In the genomic region with DNA sequence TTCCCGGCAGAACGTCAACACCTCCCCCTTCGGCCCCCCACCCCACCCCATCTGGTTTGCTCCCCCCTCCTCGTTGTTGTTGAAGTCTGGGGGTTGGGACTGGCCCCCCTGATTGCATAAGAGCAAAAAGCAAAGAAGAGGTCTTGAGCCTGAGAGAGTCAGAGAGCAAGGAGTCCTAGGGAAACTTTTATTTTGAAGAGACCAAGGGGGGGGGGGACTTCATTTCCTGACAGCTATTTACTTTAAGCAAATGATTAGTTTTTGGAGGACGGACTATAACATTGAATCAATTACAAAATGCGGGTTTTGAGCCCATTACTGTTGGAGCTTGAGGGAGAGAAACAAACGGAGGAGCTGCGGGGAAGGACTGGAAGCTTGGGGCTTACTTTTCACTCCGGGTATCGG, we compare ENCODE assay signal across 9 mouse cellular contexts. TPM values are rescaled to one million over a fixed set of nuclear protein-coding genes. Genes with fewer than 3 reads are reported as not detected.
A peak's percentile ranks its signal among the peaks of the same experiment; 100 is the strongest.
DNase-seq lines count a peak whose midpoint lies in the region; ATAC-seq and TF ChIP-seq lines count a peak whose summit lies in the region.
"Had no signal": no experiment of that assay in that cellular context is flagged by ENCODE, and none has a peak within 500 bp of the region (broad histone marks: within the 10 kb centered on the region; RNA-seq: fewer than 3 reads in every experiment).

A gene (plus strand): TSS at position 272 of the 405 bp plus-strand sequence.

- peak within 1 kb of the TSS; percentile 60; the same call in 1 of the 2 replicates for H3K9ac ChIP-seq in hindbrain, embryonic 13.5 days
- peak within 1 kb of the TSS; percentile 100 for H3K9ac ChIP-seq in limb, embryonic 12.5 days (replicated peaks)
- peak within 1 kb of the TSS; percentile 68 for H3K9ac ChIP-seq in neural tube, embryonic 11.5 days (ENCODE audit: low read length)

- peak within 1 kb of the TSS; percentile 44 for H3K4me2 ChIP-seq in hindbrain, embryonic 13.5 days
- H3K4me2 ChIP-seq in limb, embryonic 12.5 days, result peak within 1 kb of the TSS; percentile 64
- peak within 1 kb of the TSS; percentile 37 for H3K4me2 ChIP-seq in neural tube, embryonic 11.5 days (ENCODE audit: low read depth)

- ATAC-seq in hindbrain, embryonic 13.5 days (ENCODE audit: low FRiP score), result no peak
- ATAC-seq in limb, embryonic 12.5 days (ENCODE audit: insufficient number of reproducible peaks, insufficient read depth, low FRiP score, low TSS enrichment, low read depth), result no peak
- no peak for ATAC-seq in neural tube, embryonic 11.5 days (ENCODE audit: insufficient read depth, low FRiP score, low TSS enrichment)
- ATAC-seq: Patski had no signal

- 6% methylated on average over 10 of the region's 10 CpGs for WGBS in spleen, adult 2 months
- under 1% methylated on average over 10 of the region's 10 CpGs for WGBS in hindbrain, embryonic 13.5 days
- under 1% methylated on average over 10 of the region's 10 CpGs for WGBS in limb, embryonic 12.5 days
- WGBS in neural tube, embryonic 11.5 days, result 3% methylated on average over 10 of the region's 10 CpGs

- H3K9me3 ChIP-seq in hindbrain, embryonic 13.5 days, result no peaks in the 10 kb centered on the region
- no peaks in the 10 kb centered on the region for H3K9me3 ChIP-seq in limb, embryonic 12.5 days
- H3K9me3 ChIP-seq in neural tube, embryonic 11.5 days (ENCODE audit: control insufficient read depth, low read length), result no peaks in the 10 kb centered on the region

- no peak for TF ChIP-seq CTCF in spleen, adult 2 months (IDR thresholded peaks at IDR 0.05; ENCODE audit: extremely low read depth, insufficient read depth, insufficient read length, insufficient replicate concordance)

- no peaks in the 10 kb centered on the region for H3K36me3 ChIP-seq in spleen, adult 2 months (ENCODE audit: control insufficient read depth, insufficient read depth, low read length)
- no peaks in the 10 kb centered on the region for H3K36me3 ChIP-seq in hindbrain, embryonic 13.5 days
- no peaks in the 10 kb centered on the region for H3K36me3 ChIP-seq in limb, embryonic 12.5 days
- H3K36me3 ChIP-seq in neural tube, embryonic 11.5 days (ENCODE audit: control insufficient read depth, insufficient read depth, low read length), result no peaks in the 10 kb centered on the region

- peak within 1 kb of the TSS; percentile 35 for H3K4me3 ChIP-seq in spleen, adult 2 months (ENCODE audit: extremely low read depth, insufficient read depth, insufficient read length)
- H3K4me3 ChIP-seq in hindbrain, embryonic 13.5 days, result peak within 1 kb of the TSS; percentile 35
- peak within 1 kb of the TSS; percentile 89 for H3K4me3 ChIP-seq in limb, embryonic 12.5 days (replicated peaks)
- H3K4me3 ChIP-seq in neural tube, embryonic 11.5 days (ENCODE audit: low read depth, low read length), result peak within 1 kb of the TSS; percentile 51

- no peaks in the 10 kb centered on the region; the same call in 1 of the 2 replicates for H3K4me1 ChIP-seq in spleen, adult 2 months (ENCODE audit: control insufficient read depth, insufficient read depth, insufficient read length)
- peaks cover 67% of the 10 kb centered on the region for H3K4me1 ChIP-seq in hindbrain, embryonic 13.5 days (replicated peaks)
- peaks cover 28% of the 10 kb centered on the region for H3K4me1 ChIP-seq in limb, embryonic 12.5 days (replicated peaks)
- H3K4me1 ChIP-seq in neural tube, embryonic 11.5 days (ENCODE audit: control insufficient read depth, insufficient read depth, low read length), result peaks cover 32% of the 10 kb centered on the region

- peak within 1 kb of the TSS; percentile 60 for H3K27ac ChIP-seq in spleen, adult 2 months (ENCODE audit: insufficient read depth, low read length)
- H3K27ac ChIP-seq in hindbrain, embryonic 13.5 days, result peak within 1 kb of the TSS; percentile 56
- H3K27ac ChIP-seq in limb, embryonic 12.5 days, result peak within 1 kb of the TSS; percentile 100
- H3K27ac ChIP-seq in neural tube, embryonic 11.5 days (ENCODE audit: low read depth, low read length), result peak within 1 kb of the TSS; percentile 86

- TF ChIP-seq POLR2A in spleen, adult 2 months (IDR thresholded peaks at IDR 0.05; ENCODE audit: low read depth, low read length), result no peak

- peaks cover 36% of the 10 kb centered on the region for H3K27me3 ChIP-seq in spleen, adult 2 months (ENCODE audit: control insufficient read depth, insufficient read depth, low read length)
- peaks cover 90% of the 10 kb centered on the region for H3K27me3 ChIP-seq in hindbrain, embryonic 13.5 days
- peaks cover 8% of the 10 kb centered on the region; the same call in 1 of the 2 replicates for H3K27me3 ChIP-seq in limb, embryonic 12.5 days
- H3K27me3 ChIP-seq in neural tube, embryonic 11.5 days (ENCODE audit: control insufficient read depth, insufficient read depth, low read length), result peaks cover 79% of the 10 kb centered on the region

- DNase-seq in spleen, adult 2 months (ENCODE audit: low read depth in 1 of 2, low spot score in 2 of 2), result no peak
- DNase-seq in spleen, postnatal 36 days (ENCODE audit: low spot score in 2 of 2), result no peak
- DNase-seq in gastrocnemius, adult 18-20 months (ENCODE audit: low spot score), result peak; percentile 47
- peak; percentile 62 for DNase-seq in neural tube, embryonic 11.5 days (ENCODE audit: low spot score)
- no peak for DNase-seq in cerebellum, postnatal 36 days
- no peak for DNase-seq in cerebellum, adult 9-10 months

RNA-seq across cellular contexts. Expression of the gene that starts here (rescaled TPM):
- polyA plus RNA-seq in spleen, adult 2 months (2012; rRNA removed), result 6.7 and 7.8 TPM in 2 replicates
- total RNA-seq in gastrocnemius, adult 18-20 months (2021), result 10 to 100 TPM; 14.2 to 15.0 TPM
- polyA plus RNA-seq in hindbrain, embryonic 13.5 days (2015; fragmentation: Nextera tagmentation; extraction: Ambion mirVana), result 11.3 and 12.4 TPM in 2 replicates
- polyA plus RNA-seq in limb, embryonic 12.5 days (2016; fragmentation: Nextera tagmentation; extraction: Ambion mirVana), result 148 and 159 TPM in 2 replicates
- 39.6 and 43.2 TPM in 2 replicates for polyA plus RNA-seq in neural tube, embryonic 11.5 days (2014; fragmentation: Nextera tagmentation; extraction: Ambion mirVana)

Comparison
In these comparisons a context has a peak if more than half of its experiments do, and no peak if none do; other contexts are left out.
1. DNase-seq: peak in gastrocnemius, adult 18-20 months (single experiment) and neural tube, embryonic 11.5 days (single experiment); none in spleen, adult 2 months (0 of 2), spleen, postnatal 36 days (0 of 2), cerebellum, postnatal 36 days (0 of 2) and cerebellum, adult 9-10 months (single experiment).
2. H3K4me3 ChIP-seq: peak in every context shown above with its lines; median percentile 89 in limb, embryonic 12.5 days; 51 in neural tube, embryonic 11.5 days; 35 in spleen, adult 2 months; 35 in hindbrain, embryonic 13.5 days.
3. Peak in every context shown above with its lines, with median percentiles within 50 percentile points of each other: H3K27ac ChIP-seq, H3K4me2 ChIP-seq and H3K9ac ChIP-seq.